Comparison of ENCODE assay signal across 16 mouse cellular contexts in genomic region chr16:18986381-18986780, GRCm38 (mm10).
"Had no signal": no experiment of that assay in that cellular context is flagged by ENCODE, and none has a peak within 500 bp of the region (broad histone marks: within the 10 kb centered on the region; RNA-seq: fewer than 3 reads in every experiment).

No protein-coding gene starts in this region.

- H3K36me3 ChIP-seq: neural tube, embryonic 13.5 days; neural tube, embryonic 15.5 days; stomach, embryonic 15.5 days had no signal

- H3K4me3 ChIP-seq: neural tube, embryonic 13.5 days; neural tube, embryonic 15.5 days; stomach, embryonic 15.5 days had no signal

- H3K27ac ChIP-seq: neural tube, embryonic 13.5 days; neural tube, embryonic 15.5 days; stomach, embryonic 15.5 days; stomach, postnatal 0 days had no signal

- H3K27me3 ChIP-seq: neural tube, embryonic 13.5 days; neural tube, embryonic 15.5 days; stomach, embryonic 15.5 days had no signal

- DNase-seq: retina, postnatal 1 day; right cerebral cortex, adult 18-20 months; right cerebral cortex, postnatal 14 days; right cerebral cortex, postnatal 25 days; right cerebral cortex, postnatal 4 days; spleen, adult 18-20 months; thymus, adult 18-20 months; thymus, adult 2 months; thymus, postnatal 14 days; thymus, postnatal 25 days; thymus, postnatal 36 days; thymus, postnatal 4 days had no signal

- H3K9ac ChIP-seq: neural tube, embryonic 13.5 days; neural tube, embryonic 15.5 days; stomach, embryonic 15.5 days had no signal

- H3K9me3 ChIP-seq: neural tube, embryonic 13.5 days; neural tube, embryonic 15.5 days; stomach, embryonic 15.5 days had no signal

- H3K4me1 ChIP-seq: neural tube, embryonic 13.5 days; neural tube, embryonic 15.5 days; stomach, embryonic 15.5 days had no signal

- H3K4me2 ChIP-seq: neural tube, embryonic 13.5 days; neural tube, embryonic 15.5 days; stomach, embryonic 15.5 days had no signal
